Mouse (Mus musculus) ES-Bruce4 (cell line): ENCODE measurements at regions not wholly inside any gene's neighbourhood (a gene's known extent, or its start where the extent isn't known, plus 50 kb on each side); places are given as distances from the start of the nearest gene placed in this dataset.

Source experiments
- CTCF ChIP-seq: IDR thresholded peaks from one replicate; pipeline ENCODE4 v1.8.1; 2011; ENCODE audit warnings: low read depth, low read length
- POLR2A ChIP-seq: IDR thresholded peaks from one replicate; pipeline ENCODE4 v1.8.1; 2011; ENCODE audit warnings: low read length; ENCODE audit not compliant: insufficient read depth

DNA sequence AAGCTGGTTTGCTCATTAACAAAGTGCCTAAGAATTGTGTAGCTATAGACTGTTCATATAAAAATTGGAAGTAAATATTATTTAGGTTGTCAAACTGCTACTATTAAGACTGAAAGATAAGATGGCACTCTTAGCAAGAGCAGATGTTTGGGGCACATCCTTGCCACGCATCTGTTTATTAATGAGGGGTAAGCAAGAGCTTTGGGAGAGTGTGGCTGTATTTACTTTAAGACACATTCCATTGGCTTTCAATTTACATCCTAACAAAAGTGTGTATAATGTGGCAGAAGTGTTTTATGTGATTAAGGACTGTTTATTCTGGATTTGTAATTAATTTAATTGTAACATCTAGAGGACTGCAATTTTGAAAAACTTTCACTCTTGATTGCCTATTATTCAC is 336.5 kb upstream of the Meis2 start:
- TF ChIP-seq CTCF (no peak), POLR2A (no peak)
